Mouse (Mus musculus) spleen, adult 12 weeks (tissue): ENCODE results near the gene Mipol1.
"Not testable (repeated sequence)": the region's sequence is repeated elsewhere in the genome, so short reads cannot be mapped to it uniquely, and the experiment has no call there.

Source experiments
- DNase-seq: peaks from one replicate; pipeline ENCODE4 v3.0.0; 2022; ENCODE audit warnings: low spot score

The Mipol1 gene

DNA sequence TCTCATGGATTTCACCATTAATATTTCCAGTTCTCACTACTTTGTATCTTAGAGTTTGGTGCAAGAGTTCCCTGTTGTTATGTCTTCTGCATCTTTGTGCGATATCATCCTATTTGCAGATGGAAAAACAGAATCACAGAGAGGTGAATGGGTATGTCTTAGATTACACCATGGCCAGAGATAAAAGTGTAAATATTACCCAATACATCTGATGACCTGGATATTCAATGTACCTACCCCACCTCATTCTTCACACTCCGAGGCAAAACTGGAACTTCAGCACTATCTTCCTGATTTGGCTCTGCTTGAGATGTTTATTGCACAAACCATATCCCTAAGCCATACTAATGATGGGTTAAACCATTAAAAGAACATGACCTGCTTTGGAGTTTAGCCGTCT lies 198.0 kb downstream of the Mipol1 start:
- DNase-seq: no peak

- DNase-seq: no peak
Measured at GRCm38 (mm10) chr12:57428767-57429166, 198.5 kb downstream of the Mipol1 start.

- DNase-seq: not testable (repeated sequence)
Measured at GRCm38 (mm10) chr12:57436939-57437659, 206.9 kb downstream of the Mipol1 start.

GRCm38 (mm10) chr12:57444281-57444903 lies 214.2 kb downstream of the Mipol1 start:
- DNase-seq: no peak

GRCm38 (mm10) chr12:57447331-57447730 lies 217.1 kb downstream of the Mipol1 start:
- DNase-seq: no peak

DNA sequence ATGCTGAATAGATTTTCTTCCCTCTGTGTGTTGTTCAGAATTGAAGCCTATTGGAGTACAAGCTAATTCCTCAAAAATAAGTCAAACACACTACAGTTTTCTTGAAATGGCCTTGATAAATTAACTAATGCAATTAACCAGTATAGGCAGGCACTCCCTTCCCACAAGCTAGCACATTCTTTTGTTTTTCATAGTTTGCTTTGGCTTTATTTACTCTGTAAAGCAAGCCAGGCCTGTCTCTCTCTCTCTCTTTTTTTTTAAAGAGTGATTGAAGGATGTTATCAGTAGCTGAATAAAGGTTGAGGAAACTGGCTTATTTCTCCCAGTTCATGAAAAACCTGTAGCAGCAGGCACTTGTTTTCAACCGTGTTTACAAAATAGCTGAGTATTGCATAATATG lies 219.1 kb downstream of the Mipol1 start:
- no peak for DNase-seq

- no peak for DNase-seq
Measured at GRCm38 (mm10) chr12:57450017-57450583, 219.9 kb downstream of the Mipol1 start.

DNA sequence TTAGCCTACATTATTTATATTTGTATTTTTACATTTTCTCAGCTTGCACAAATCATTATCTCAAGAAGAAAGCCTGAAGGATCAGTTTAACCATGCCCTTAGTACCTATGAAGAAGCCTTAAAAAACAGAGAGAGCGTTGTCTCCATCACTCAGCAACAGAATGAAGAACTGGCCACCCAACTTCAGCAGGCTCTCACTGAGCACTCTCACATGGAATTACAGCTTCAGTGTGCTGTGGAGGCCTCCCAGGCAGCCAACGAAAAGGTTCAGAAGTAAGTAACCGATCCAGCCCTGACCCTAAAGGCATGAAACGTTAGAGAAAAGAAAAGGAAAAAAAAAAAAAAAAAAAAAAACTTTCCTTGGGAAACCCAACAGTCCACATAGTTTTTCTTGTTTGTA lies 226.7 kb downstream of the Mipol1 start:
- DNase-seq: no peak

DNA sequence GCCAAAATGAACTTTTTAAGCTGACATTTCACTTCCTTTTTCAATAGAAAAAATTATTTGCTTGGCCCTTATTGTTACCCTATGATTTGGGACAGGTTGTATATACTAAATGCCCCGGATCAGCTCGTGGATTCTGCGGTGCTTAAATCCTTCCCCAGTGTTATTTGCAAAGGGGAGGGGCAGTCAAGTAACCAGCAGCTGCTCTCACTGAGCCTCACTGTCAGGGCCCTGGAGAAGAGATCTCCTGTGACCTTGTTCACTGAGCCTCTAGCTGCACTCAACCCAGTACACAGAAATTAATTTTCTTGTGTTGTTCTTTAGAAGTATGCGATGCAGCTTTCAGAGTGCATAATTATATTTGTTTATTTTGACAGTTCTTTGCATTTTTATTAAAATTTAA lies 227.1 kb downstream of the Mipol1 start:
- DNase-seq: no peak

GRCm38 (mm10) chr12:57464520-57465334 lies 234.5 kb downstream of the Mipol1 start:
- no peak for DNase-seq

DNA sequence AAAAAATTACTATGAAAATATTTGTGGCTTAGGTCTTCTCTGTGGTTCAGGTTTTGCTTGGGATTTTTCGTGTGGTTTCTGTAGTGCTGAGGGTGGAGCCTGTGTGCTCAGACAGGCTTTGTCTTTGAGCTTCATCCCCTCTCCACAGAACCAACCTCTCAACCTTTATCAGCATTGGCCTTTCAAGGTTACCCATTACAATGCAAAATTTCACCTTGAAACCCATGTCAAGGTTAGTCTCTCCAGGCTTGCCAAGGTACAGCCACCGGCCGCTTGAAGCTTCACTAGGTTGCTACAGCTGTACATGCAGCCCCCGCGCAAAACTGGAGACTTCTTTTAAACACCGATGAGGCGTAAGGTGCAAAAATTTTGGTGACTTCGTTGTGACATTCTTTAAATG lies 241.6 kb downstream of the Mipol1 start:
- no peak for DNase-seq

GRCm38 (mm10) chr12:57476876-57477275 lies 246.6 kb downstream of the Mipol1 start:
- DNase-seq: no peak

GRCm38 (mm10) chr12:57481823-57482222 lies 251.6 kb downstream of the Mipol1 start:
- DNase-seq: no peak

DNA sequence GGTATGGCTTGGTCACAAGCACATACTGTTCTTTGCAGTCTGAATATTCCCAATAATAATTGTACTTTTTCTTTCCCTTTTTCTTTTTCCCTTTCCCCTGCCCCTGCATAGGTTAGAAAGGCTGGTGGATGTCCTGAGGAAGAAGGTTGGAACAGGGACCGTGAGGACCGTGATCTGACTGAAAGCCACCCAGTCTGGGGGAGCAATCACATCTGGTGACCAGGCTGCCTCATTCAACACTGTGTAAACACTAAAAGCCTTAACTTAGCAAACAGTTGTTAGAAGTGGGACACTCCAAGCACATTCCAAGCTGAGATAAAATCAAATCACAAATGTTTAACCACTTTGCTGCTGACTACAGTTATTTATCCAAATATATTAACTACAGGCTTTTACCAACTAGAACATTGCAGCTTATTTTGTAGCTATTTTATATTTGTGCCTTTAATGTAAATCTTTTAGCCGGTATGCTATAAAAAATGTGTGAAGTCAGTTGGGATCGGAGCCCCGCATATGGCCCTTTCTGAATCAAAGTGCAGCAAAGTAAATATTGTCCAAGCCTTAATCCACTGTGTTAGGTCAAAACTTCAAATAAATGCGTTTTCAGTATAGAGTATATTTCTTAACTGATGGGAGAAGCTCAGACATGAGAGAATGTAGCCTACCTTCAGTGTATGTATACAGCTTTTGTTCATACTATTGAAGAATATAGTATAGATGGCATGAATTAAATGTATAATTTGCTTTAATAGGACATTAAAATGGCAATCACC lies 266.3 kb downstream of the Mipol1 start:
- DNase-seq: no peak

DNA sequence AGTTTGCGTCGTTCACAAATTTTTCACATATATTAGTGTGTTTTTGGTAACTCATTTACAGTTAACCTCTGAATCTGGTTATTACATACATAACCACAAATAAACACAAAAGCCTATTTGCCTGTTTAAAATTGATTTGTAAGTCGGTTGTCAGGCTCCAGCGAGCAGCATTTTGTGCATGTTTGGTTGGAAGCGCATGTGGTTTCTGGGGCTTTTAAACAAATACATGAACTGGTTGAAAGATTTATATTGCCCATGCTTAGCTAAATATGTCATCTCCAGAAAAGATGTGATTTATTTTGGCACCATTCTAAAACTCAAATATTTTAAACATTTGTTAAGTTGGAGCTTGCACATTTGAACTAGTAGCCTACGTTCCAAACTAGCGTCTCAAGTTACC lies 270.0 kb downstream of the Mipol1 start:
- no peak for DNase-seq

- DNase-seq: no peak
Measured at GRCm38 (mm10) chr12:57505329-57505728, 275.1 kb downstream of the Mipol1 start.

GRCm38 (mm10) chr12:57508938-57509337 lies 278.7 kb downstream of the Mipol1 start:
- DNase-seq: no peak

GRCm38 (mm10) chr12:57509726-57510125 lies 279.5 kb downstream of the Mipol1 start:
- DNase-seq: no peak

DNA sequence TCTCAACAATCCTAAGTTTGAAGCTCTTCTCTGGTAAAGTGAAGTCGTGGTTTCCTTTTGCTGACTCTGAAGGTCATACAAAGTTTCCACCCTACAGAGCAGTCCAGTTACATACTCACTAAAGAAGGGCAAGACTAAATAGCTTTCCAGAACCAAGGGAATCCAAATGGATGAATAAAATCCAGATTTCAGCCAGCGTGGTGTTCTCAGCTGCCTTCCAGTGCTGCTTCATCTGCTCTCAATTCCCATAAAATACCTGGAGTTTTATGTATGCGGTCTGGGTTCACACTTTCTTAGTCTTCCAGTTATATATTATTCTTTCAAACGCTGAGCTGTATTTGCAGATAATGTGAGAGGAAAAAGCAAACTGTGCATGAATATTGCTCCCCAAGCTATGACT lies 280.9 kb downstream of the Mipol1 start:
- no peak for DNase-seq

GRCm38 (mm10) chr12:57511560-57511959 lies 281.3 kb downstream of the Mipol1 start:
- no peak for DNase-seq

DNA sequence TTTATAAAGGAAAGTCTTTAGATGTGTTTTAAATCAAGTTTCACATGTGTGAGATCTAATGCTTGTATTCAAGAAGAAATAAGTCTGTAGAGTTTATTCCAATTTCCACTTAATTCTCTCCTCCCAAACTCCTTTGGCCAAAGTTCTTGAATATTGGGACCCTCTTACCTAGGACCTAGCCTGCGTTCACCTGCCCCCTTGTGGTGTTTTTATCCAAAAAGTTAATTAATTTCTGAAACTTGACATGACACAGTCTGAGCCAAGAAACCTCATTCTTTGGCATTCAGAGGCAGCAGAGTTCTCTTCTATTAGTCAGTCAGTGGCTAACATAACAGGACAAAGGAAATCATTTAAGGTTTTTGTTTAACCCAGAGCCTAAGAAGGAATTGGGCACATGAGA lies 284.3 kb downstream of the Mipol1 start:
- DNase-seq: no peak
